Mouse (Mus musculus) 3T3-L1 (cell line): ENCODE measurements at regions not wholly inside any gene's neighbourhood (a gene's known extent, or its start where the extent isn't known, plus 50 kb on each side); places are given as distances from the start of the nearest gene placed in this dataset.

Experiments used
- DNase-seq: peaks from one replicate; pipeline ENCODE4 v3.0.0-alpha.2; 2015; ENCODE audit warnings: low read depth, low spot score

DNA sequence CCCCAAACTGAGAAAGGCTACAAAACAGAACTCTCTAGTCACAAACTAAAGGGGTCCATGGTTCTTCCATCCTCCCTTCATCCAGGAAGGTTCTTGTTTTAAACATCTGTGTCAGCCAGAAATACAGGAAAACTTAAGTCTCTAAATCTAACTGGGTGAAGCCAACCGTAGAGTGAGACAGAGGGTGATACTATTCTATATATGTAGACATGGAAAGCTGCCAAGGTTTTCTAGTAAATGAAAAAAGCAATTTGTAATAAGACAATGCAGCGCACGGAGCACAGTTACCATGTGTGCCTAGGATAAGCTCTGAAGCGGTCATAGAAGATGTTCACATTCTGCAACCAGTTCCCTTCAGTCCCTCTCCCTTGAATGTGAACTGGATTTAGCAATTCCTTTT lies 55.4 kb downstream of the Ppp1r3c start:
- no peak for DNase-seq

DNA sequence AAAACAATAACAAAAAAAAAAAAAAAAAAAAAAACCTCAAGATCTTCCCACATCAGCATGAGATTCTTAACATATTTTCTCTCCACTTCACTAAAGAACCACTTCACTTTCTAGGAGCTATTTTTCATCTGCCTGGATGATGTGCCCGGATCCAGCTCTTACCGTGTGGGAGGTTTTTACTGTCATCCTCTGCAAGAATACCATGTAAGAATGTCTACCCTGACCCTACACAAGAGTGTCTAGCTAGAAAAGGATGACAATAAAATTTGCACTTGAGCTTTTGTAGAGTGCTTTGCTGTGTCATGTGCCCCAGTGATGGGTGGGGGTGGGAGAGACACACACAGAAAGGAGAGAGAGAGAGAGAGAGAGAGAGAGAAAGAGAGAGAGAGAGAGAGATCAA lies 56.1 kb downstream of the Ppp1r3c start:
- DNase-seq = peak; percentile 44

DNA sequence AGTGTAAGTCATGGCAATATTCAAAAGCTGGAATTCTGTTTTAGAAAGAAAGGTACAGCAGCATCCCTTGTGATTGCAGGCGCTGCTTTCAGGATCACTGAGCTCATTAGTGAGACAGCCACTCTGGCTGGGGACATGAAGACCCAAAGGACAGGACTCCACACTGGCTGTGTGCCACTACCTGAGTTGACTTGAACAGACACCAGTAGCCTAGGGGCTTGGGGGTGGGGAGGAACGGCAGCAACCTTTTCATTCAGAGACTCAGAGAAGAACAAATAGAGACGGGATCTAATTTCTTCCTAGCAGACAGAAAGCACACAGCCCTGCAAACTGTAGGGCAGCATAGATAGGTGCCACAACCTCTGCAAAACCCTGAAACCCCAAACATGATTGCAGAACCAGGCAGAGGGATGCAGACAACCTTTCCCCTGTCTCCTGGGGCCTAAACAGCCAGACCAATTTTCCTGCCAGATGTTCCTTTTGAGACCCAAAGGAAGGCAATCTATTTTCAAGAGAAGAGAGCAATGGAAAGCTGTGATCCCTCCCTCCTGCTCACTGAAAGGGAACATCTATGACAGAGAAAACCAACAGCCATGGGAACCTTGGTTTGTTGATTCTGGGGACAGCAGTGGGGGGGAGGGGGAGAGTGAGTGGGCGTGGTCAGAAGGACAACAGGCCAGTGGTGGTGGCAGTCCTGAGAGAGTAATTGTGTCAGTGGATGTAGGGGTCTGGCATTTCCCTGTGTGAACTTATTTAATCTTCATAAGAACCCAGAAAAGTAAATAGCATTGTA lies 57.2 kb downstream of the Ppp1r3c start:
- no peak for DNase-seq

DNA sequence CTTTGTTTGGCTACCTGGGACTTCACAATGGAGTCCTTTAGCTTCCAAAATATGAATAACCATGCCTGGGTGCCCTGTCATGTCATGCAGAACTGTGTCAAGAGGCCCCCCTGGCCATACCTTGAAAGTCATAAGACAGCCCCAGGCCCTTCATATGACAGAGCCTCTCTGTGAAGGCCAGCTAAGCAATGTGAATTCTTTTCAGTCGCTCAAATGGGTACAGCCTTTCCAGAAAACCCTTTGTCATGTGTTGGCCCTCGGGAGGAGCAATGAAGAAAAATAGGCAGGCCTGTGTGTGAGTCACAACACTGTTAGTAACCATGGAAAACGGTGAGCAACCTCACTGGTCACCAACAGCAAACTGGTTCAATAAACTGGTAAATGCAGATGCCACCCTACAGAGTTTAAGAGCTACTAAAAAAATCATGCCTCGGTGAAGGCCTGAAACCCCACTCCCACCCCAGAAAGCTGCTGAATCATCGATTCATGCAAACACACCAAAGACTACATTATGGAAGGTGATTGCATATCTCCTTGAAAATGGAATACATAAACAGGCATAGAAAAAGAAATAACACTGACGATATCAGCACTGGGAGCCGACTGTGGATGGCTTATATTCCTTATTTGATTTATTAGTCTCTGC lies 57.9 kb downstream of the Ppp1r3c start:
- peak; percentile 52 for DNase-seq

DNA sequence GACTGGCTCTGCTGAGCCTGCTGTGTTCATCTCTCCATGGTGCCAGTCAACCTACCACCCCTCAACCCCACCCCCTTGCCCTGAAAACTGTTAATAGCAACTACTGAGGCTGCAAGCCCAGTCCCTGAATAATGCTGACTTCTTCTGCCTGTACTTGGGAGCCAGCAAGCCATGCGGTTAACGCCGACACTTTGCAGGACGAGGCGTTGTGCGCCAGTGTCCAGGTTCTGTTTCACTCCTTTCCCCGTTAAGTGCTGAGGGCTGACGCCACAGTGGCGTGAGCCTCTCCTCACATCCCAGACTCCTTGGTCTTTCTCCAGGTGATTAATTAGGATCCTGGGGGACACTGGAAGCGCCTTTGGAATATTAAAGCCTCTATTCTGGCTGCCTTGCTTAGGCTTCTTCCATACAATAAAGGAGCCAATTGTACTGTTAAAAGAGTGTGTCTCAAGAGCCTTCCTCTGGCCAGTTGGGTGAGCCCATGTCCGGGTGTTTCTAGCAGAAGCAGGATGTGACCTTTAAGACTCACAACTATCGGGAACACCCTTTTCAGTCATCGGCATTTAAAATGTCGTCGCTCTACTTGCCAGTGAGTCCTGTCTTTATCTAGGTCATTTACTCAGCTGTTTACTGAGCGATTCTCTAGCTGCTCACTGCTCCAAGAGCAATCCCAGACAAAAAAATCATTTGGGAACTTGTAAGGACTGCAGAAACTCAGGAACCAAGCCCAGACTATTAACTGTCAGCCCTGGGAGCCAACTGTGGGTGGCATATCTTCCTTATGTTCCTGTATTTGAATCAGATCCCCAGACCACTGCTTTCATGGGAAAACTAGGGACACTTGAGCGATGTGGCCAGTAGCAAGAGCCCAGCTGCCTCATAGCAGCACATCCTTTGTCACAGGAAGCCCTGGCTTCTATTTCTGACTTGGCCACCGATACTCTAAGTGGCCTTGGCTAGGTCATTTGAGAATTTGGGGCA lies 59.1 kb downstream of the Ppp1r3c start:
- DNase-seq = no peak

DNA sequence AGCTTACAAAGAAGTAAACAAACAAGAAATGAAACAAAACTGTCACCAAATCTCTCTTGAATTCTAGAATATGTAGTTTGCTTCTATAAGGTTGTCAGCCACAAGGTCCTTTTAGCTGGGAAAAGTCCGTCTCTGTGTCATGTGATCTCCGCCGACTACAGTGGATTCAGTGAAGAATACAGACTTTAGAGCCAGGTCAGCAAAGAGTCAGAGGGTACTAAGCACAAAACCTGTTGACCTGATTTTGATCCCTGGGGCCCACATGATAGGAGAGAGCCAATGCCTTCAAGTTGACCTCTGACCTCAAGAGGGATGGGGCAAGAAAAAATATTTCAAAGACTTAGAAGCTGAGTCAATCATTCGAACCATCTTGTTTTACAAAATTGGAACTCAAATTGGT lies 61.5 kb downstream of the Ppp1r3c start:
- DNase-seq = no peak

DNA sequence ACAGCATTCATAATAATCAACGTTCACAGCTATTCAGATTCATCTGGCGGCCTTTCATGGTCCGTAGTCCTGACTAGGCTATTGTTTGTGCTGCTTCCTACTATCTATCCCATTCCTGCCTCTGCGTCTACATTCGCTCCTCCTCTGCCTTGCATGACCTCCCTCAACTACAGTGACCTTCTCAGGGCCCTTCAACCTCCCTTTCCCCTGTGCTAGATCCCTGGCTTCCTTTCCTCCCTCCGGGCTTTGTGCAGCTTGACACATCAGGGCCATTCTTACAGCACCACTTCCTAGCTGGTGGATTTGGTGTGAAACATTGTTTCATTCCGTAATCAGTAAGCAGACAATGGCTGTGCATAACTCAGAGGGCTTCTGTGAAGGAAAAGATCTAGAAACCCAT lies 65.6 kb downstream of the Ppp1r3c start:
- no peak for DNase-seq
